Mouse (Mus musculus) neural tube, embryonic 14.5 days (tissue): ENCODE measurements at regions not wholly inside any gene's neighbourhood (a gene's known extent, or its start where the extent isn't known, plus 50 kb on each side); places are given as distances from the start of the nearest gene placed in this dataset.

Experiments
- ATAC-seq: fragments of 200-750 bp; cut with Nextera tagmentation; 2 replicates; pipeline ENCODE4 v1.8.0; 2017; ENCODE audit warnings: low read depth, mild to moderate bottlenecking, moderate TSS enrichment, moderate library complexity
- H3K27ac ChIP-seq: fragments of 300-500 bp; sonication (generic); 2 replicates; pipeline ENCODE4 v1.5.1; 2014; ENCODE audit warnings: low read depth, mild to moderate bottlenecking, control low read depth, low read length, moderate library complexity, mixed read lengths
- H3K27me3 ChIP-seq: fragments of 300-500 bp; sonication (generic); 2 replicates; pipeline ENCODE4 v1.6.1; 2014; ENCODE audit warnings: low read length; ENCODE audit not compliant: control insufficient read depth, insufficient read depth
- H3K36me3 ChIP-seq: fragments of 300-500 bp; sonication (generic); 2 replicates; pipeline ENCODE4 v1.6.1; 2014; ENCODE audit warnings: low read length, mixed read lengths; ENCODE audit not compliant: control insufficient read depth, insufficient read depth
- H3K4me1 ChIP-seq: fragments of 300-500 bp; sonication (generic); 2 replicates; pipeline ENCODE4 v1.6.1; 2014; ENCODE audit warnings: low read length; ENCODE audit not compliant: control insufficient read depth, insufficient read depth
- H3K4me2 ChIP-seq: fragments of 300-500 bp; sonication (generic); 2 replicates; pipeline ENCODE4 v1.6.1; 2014; ENCODE audit warnings: mild to moderate bottlenecking, low read depth, low read length, control low read depth
- H3K4me3 ChIP-seq: fragments of 300-500 bp; sonication (generic); 2 replicates; pipeline ENCODE4 v1.5.1; 2014; ENCODE audit warnings: low read depth, low read length, control low read depth, mixed read lengths
- H3K9ac ChIP-seq: fragments of 300-500 bp; sonication (generic); replicated peaks from 2 replicates; pipeline ENCODE4 v1.6.1; 2014; ENCODE audit warnings: low read depth, mild to moderate bottlenecking, control low read depth, low read length, mixed read lengths
- H3K9me3 ChIP-seq: fragments of 300-500 bp; sonication (generic); 2 replicates; pipeline ENCODE4 v1.6.1; 2016; ENCODE audit warnings: low read length; ENCODE audit not compliant: control insufficient read depth
- WGBS: fragments of 180-500 bp; shearing (Covaris S2); extraction: QIAGEN DNeasy Blood & Tissue Kit; methylation state at CpG from one replicate; pipeline ENCODE4 v1.1.7; 2014; 5-methylcytosine and 5-hydroxymethylcytosine counted together

GRCm38 (mm10) chr1:30061242-30061641, 812.5 kb downstream of the Phf3 start:
- no peak overlapping the region for H3K4me3 ChIP-seq
- no peak overlapping the region for H3K4me2 ChIP-seq
- ATAC-seq: 0 out of 2 replicates have a peak, but pooled peaks have one; percentile 6
- no peaks in the 10 kb centered on the region for H3K9me3 ChIP-seq
- no peaks in the 10 kb centered on the region for H3K36me3 ChIP-seq
- H3K27ac ChIP-seq: no peak overlapping the region
- H3K9ac ChIP-seq: no peak overlapping the region
- no peaks in the 10 kb centered on the region for H3K27me3 ChIP-seq
- 67% methylated on average over 2 of the region's 2 CpGs for WGBS
- H3K4me1 ChIP-seq: no peaks in the 10 kb centered on the region

- no peaks in the 10 kb centered on the region for H3K4me1 ChIP-seq
- peak; percentile 79; the same call in 1 of the 2 replicates for ATAC-seq
- H3K4me3 ChIP-seq: no peak overlapping the region
- no peaks in the 10 kb centered on the region for H3K27me3 ChIP-seq
- H3K27ac ChIP-seq: no peak overlapping the region
- no peak overlapping the region for H3K9ac ChIP-seq
- no peaks in the 10 kb centered on the region for H3K9me3 ChIP-seq
- 10% methylated on average over 1 of the region's 1 CpGs for WGBS
- H3K36me3 ChIP-seq: no peaks in the 10 kb centered on the region
- no peak overlapping the region for H3K4me2 ChIP-seq
Measured at GRCm38 (mm10) chr1:30060806-30061205, 812.9 kb downstream of the Phf3 start.

GRCm38 (mm10) chr1:30017596-30017995, 856.1 kb downstream of the Phf3 start:
- H3K4me3 ChIP-seq: no peak overlapping the region
- H3K27ac ChIP-seq: no peak overlapping the region
- H3K36me3 ChIP-seq: no peaks in the 10 kb centered on the region
- H3K4me1 ChIP-seq: no peaks in the 10 kb centered on the region
- no peak overlapping the region for H3K9ac ChIP-seq
- ATAC-seq: no peak
- no peaks in the 10 kb centered on the region for H3K9me3 ChIP-seq
- H3K27me3 ChIP-seq: no peaks in the 10 kb centered on the region
- H3K4me2 ChIP-seq: no peak overlapping the region

- Histone ChIP-seq H3K27me3 (no peaks in the 10 kb centered on the region), H3K4me1 (no peaks in the 10 kb centered on the region), H3K4me2 (no peak overlapping the region), H3K27ac (no peak overlapping the region), H3K36me3 (no peaks in the 10 kb centered on the region), H3K9me3 (no peaks in the 10 kb centered on the region), H3K9ac (no peak overlapping the region), H3K4me3 (no peak overlapping the region)
- ATAC-seq: no peak
- WGBS: 25% methylated on average over 1 of the region's 1 CpGs
Measured at GRCm38 (mm10) chr1:30008757-30009340, 864.9 kb downstream of the Phf3 start.
